Mouse (Mus musculus) forebrain, embryonic 13.5 days (tissue): ENCODE results near the gene Socs7. TPM values are rescaled to one million over a fixed set of nuclear protein-coding genes. Genes with fewer than 3 reads are reported as not detected.

ENCODE experiments used
- ATAC-seq: fragments of 200-750 bp; cut with Nextera tagmentation; 2 replicates; pipeline ENCODE4 v1.8.0; 2017
- H3K27ac ChIP-seq: fragments of 300-500 bp; sonication (generic); 2 replicates; pipeline ENCODE4 v1.5.1; 2015; ENCODE audit warnings: inconsistent platforms, mild to moderate bottlenecking, moderate library complexity
- H3K27me3 ChIP-seq: fragments of 300-500 bp; sonication (generic); 2 replicates; pipeline ENCODE4 v1.6.1; 2015; ENCODE audit warnings: mild to moderate bottlenecking, inconsistent platforms
- H3K36me3 ChIP-seq: fragments of 300-500 bp; sonication (generic); 2 replicates; pipeline ENCODE4 v1.6.1; 2015; ENCODE audit warnings: mild to moderate bottlenecking, inconsistent platforms; ENCODE audit not compliant: poor library complexity, severe bottlenecking
- H3K4me1 ChIP-seq: fragments of 300-500 bp; sonication (generic); 2 replicates; pipeline ENCODE4 v1.6.1; 2015; ENCODE audit warnings: inconsistent platforms
- H3K4me2 ChIP-seq: fragments of 300-500 bp; sonication (generic); 2 replicates; pipeline ENCODE4 v1.6.1; 2015; ENCODE audit warnings: inconsistent platforms, mild to moderate bottlenecking, moderate library complexity
- H3K4me3 ChIP-seq: fragments of 300-500 bp; sonication (generic); 2 replicates; pipeline ENCODE4 v1.5.1; 2015; ENCODE audit warnings: mild to moderate bottlenecking, inconsistent platforms
- H3K9ac ChIP-seq: fragments of 300-500 bp; sonication (generic); 2 replicates; pipeline ENCODE4 v1.6.1; 2015; ENCODE audit warnings: mild to moderate bottlenecking, inconsistent platforms
- H3K9me3 ChIP-seq: fragments of 300-500 bp; sonication (generic); replicated peaks from 2 replicates; pipeline ENCODE4 v1.6.1; 2016; ENCODE audit warnings: inconsistent platforms
- WGBS: fragments of 180-500 bp; shearing (Covaris S2); methylation state at CpG from one replicate; pipeline ENCODE4 v1.1.7; 2015; 5-methylcytosine and 5-hydroxymethylcytosine counted together
- polyA plus RNA-seq: library from polyadenylated mRNA; unstranded; fragments of >200 nt; fragmentation: Nextera tagmentation; extraction: Ambion mirVana; gene quantifications from 2 replicates; pipeline ENCODE4 v1.2.1, GENCODE M21; 2015

The Socs7 gene
- polyA plus RNA-seq, 1 experiment from 2014 or later: 7.7 TPM

GRCm38 (mm10) chr11:97441036-97441657 lies 78.8 kb downstream of the Socs7 start:
- 47% methylated on average over 15 of the region's 15 CpGs for WGBS
- ATAC-seq: no peak

GRCm38 (mm10) chr11:97441658-97442125 lies 79.3 kb downstream of the Socs7 start:
- Histone ChIP-seq H3K4me3 (no peak overlapping the region), H3K36me3 (no peaks in the 10 kb centered on the region), H3K9me3 (no peaks in the 10 kb centered on the region), H3K4me2 (peak overlapping the region; percentile 55; the same call in 1 of the 2 replicates), H3K27me3 (peaks cover 57% of the 10 kb centered on the region), H3K27ac (no peak overlapping the region), H3K9ac (no peak overlapping the region), H3K4me1 (peaks cover 27% of the 10 kb centered on the region)
- WGBS: 11% methylated on average over 3 of the region's 3 CpGs
- ATAC-seq: no peak

More at GRCm38 (mm10) chr11:97441036-97441657, 78.8 kb downstream of the Socs7 start:
- peak overlapping the region; percentile 55 for H3K4me2 ChIP-seq
- H3K9me3 ChIP-seq: no peaks in the 10 kb centered on the region
- peak overlapping the region; percentile 38; the same call in 1 of the 2 replicates for H3K4me3 ChIP-seq
- peaks cover 27% of the 10 kb centered on the region for H3K4me1 ChIP-seq
- H3K36me3 ChIP-seq: no peaks in the 10 kb centered on the region
- no peak overlapping the region; the same call in 1 of the 2 replicates for H3K9ac ChIP-seq
- no peak overlapping the region for H3K27ac ChIP-seq
- peaks cover 59% of the 10 kb centered on the region for H3K27me3 ChIP-seq

GRCm38 (mm10) chr11:97442891-97443675 lies 80.7 kb downstream of the Socs7 start:
- H3K9ac ChIP-seq: no peak overlapping the region
- H3K27me3 ChIP-seq: peaks cover 50% of the 10 kb centered on the region
- 89% methylated on average over 11 of the region's 11 CpGs for WGBS
- no peak overlapping the region for H3K27ac ChIP-seq
- no peak for ATAC-seq
- no peak overlapping the region for H3K4me3 ChIP-seq
- no peaks in the 10 kb centered on the region for H3K36me3 ChIP-seq
- H3K9me3 ChIP-seq: no peaks in the 10 kb centered on the region
- H3K4me2 ChIP-seq: no peak overlapping the region
- peaks cover 24% of the 10 kb centered on the region for H3K4me1 ChIP-seq

GRCm38 (mm10) chr11:97445596-97445995 lies 83.2 kb downstream of the Socs7 start:
- ATAC-seq: no peak
- Histone ChIP-seq H3K4me1 (peaks cover 32% of the 10 kb centered on the region), H3K36me3 (no peaks in the 10 kb centered on the region), H3K27ac (no peak overlapping the region), H3K9ac (no peak overlapping the region; the same call in 1 of the 2 replicates), H3K4me2 (no peak overlapping the region), H3K4me3 (no peak overlapping the region), H3K27me3 (peaks cover 25% of the 10 kb centered on the region), H3K9me3 (no peaks in the 10 kb centered on the region)
- 78% methylated on average over 6 of the region's 6 CpGs for WGBS

- Histone ChIP-seq H3K27ac (no peak overlapping the region), H3K27me3 (peaks cover 20% of the 10 kb centered on the region), H3K9me3 (no peaks in the 10 kb centered on the region), H3K9ac (no peak overlapping the region; the same call in 1 of the 2 replicates), H3K4me1 (peaks cover 32% of the 10 kb centered on the region), H3K36me3 (no peaks in the 10 kb centered on the region), H3K4me2 (no peak overlapping the region), H3K4me3 (no peak overlapping the region)
- ATAC-seq: no peak
- WGBS: 63% methylated on average over 4 of the region's 4 CpGs
Observed at GRCm38 (mm10) chr11:97445999-97446511, 83.7 kb downstream of the Socs7 start.

- WGBS: 75% methylated on average over 7 of the region's 7 CpGs
- no peaks in the 10 kb centered on the region for H3K9me3 ChIP-seq
- H3K9ac ChIP-seq: no peak overlapping the region
- no peak for ATAC-seq
- no peak overlapping the region for H3K4me2 ChIP-seq
- H3K36me3 ChIP-seq: 0 out of 2 replicates have a peak, but pooled peaks cover 9% of the 10 kb centered on the region
- peaks cover 36% of the 10 kb centered on the region for H3K4me1 ChIP-seq
- H3K27ac ChIP-seq: no peak overlapping the region
- 0 out of 2 replicates have a peak, but pooled peaks cover 4% of the 10 kb centered on the region for H3K27me3 ChIP-seq
- H3K4me3 ChIP-seq: no peak overlapping the region
Observed at GRCm38 (mm10) chr11:97447979-97448378, 85.6 kb downstream of the Socs7 start.

Other genes starting within 250 kb of the Socs7 start
- 0.27 and 0.31 TPM in 2 replicates for gene Tbx21, start 247.2 kb upstream of the Socs7 start, polyA plus RNA-seq
- gene Tbkbp1, start 211.1 kb upstream of the Socs7 start, polyA plus RNA-seq: 4.5 and 5.0 TPM in 2 replicates
- gene Kpnb1, start 174.7 kb upstream of the Socs7 start, polyA plus RNA-seq: 50.5 and 61.8 TPM in 2 replicates
- gene Npepps, start 81.9 kb upstream of the Socs7 start, polyA plus RNA-seq: 131 and 140 TPM in 2 replicates
- 47.4 and 49.1 TPM in 2 replicates for gene Mrpl45, start 46.8 kb upstream of the Socs7 start, polyA plus RNA-seq
- 0.19 and 0.25 TPM in 2 replicates for gene Gpr179, start 10.5 kb upstream of the Socs7 start, polyA plus RNA-seq
- gene Arhgap23, start 53.0 kb downstream of the Socs7 start, polyA plus RNA-seq: 3.6 and 4.4 TPM in 2 replicates
- gene 4933428G20Rik, start 137.8 kb downstream of the Socs7 start, polyA plus RNA-seq: 0.46 and 1.0 TPM in 2 replicates
- 5.6 and 6.4 TPM in 2 replicates for gene Srcin1, start 213.6 kb downstream of the Socs7 start, polyA plus RNA-seq